Mouse (Mus musculus) liver, postnatal 0 days (tissue): ENCODE measurements at regions not wholly inside any gene's neighbourhood (a gene's known extent, or its start where the extent isn't known, plus 50 kb on each side); places are given as distances from the start of the nearest gene placed in this dataset.

ENCODE experiments used
- CTCF ChIP-seq: sonication (generic); IDR thresholded peaks from 2 replicates; pipeline ENCODE4 v1.5.1; 2016; ENCODE audit warnings: antibody characterized with exemption, low read depth
- EP300 ChIP-seq: IDR thresholded peaks from 2 replicates; pipeline ENCODE4 v1.6.1; 2016; ENCODE audit warnings: antibody characterized with exemption, low read depth, mild to moderate bottlenecking

DNA sequence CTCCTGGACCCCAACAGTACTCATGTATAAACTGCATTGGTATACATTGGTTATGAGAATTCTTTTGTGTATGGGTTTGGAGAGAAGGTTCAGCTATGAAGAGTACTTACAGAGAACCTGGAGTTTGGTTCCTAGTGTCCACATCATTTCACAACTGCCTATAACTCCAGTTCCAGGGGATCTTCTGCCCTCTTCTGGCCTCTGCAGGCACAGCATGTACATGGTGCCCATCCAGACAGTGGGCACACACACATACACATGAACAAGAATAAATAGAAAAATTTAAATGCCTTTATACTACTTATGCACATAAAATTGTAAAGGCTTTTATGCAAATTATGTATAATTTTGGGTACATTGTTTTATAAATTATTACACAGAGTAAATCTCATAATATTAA lies 59.9 kb upstream of the Spon1 start:
- TF ChIP-seq CTCF: peak; percentile 38
- TF ChIP-seq EP300: no peak
